Mouse (Mus musculus): ENCODE data around the gene Lyg1. TPM values are rescaled to one million over a fixed set of nuclear protein-coding genes. Genes with fewer than 3 reads are reported as not detected.

The Lyg1 gene
- polyA plus RNA-seq, 1 experiment: not detected

- peak overlapping the region; percentile 90 for H3K9ac ChIP-seq (ENCODE audit: low read depth, poor library complexity, severe bottlenecking)
- H3K4me3 ChIP-seq (ENCODE audit: low read depth, low read length): peak overlapping the region; percentile 63
- H3K27me3 ChIP-seq (ENCODE audit: control insufficient read depth, insufficient read depth, low read length, poor library complexity, severe bottlenecking): no peaks in the 10 kb centered on the region
- H3K4me1 ChIP-seq (ENCODE audit: control insufficient read depth, insufficient read depth, low read length): peaks cover 2% of the 10 kb centered on the region
- H3K36me3 ChIP-seq (ENCODE audit: control insufficient read depth, insufficient read depth, low read length, poor library complexity, severe bottlenecking): peaks cover 19% of the 10 kb centered on the region
- H3K27ac ChIP-seq (ENCODE audit: insufficient read depth, low read length): no peak overlapping the region
- no peaks in the 10 kb centered on the region for H3K9me3 ChIP-seq (replicated peaks; ENCODE audit: control insufficient read depth, insufficient read depth, low read length, poor library complexity, severe bottlenecking)
- TF ChIP-seq POLR2A (IDR thresholded peaks at IDR 0.05; ENCODE audit: insufficient read depth, low read length) (no peak), EP300 (IDR thresholded peaks at IDR 0.05; ENCODE audit: insufficient read depth, low read depth, low read length) (no peak), CTCF (IDR thresholded peaks at IDR 0.05; ENCODE audit: low read depth, low read length) (no peak)
Observed at GRCm38 (mm10) chr1:37998371-37999199, 41.0 kb upstream of the Lyg1 start.

DNA sequence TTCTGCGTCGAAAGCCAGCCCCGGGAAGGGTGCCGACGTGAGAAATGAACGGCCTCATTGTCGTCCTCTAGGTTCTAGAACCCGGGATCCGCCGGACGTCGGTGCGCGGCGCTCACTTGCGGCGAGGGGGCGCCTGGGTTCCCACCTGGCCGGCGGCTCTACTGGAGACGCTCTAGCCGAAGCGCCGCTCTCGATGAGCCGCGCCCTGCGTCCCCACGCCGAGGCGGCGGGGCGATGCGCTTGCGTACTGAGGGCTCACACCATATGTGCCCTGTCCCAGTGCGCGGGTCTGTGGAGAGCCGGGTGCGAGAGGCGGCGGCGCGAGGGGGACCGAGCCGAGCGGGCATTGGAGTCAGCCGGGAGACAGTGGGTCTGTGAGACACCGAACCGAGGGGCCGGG, 40.3 kb upstream of the Lyg1 start, which contains the start of the genes Txndc9 and Eif5b:
Gene Txndc9 (minus strand): TSS at position 27 of the 400 bp plus-strand sequence.
Gene Eif5b (plus strand): TSS at position 144 of the 400 bp plus-strand sequence.
- Histone ChIP-seq H3K27ac (ENCODE audit: insufficient read depth, low read length) (peak within 1 kb of the TSS; percentile 60), H3K9ac (ENCODE audit: low read depth, poor library complexity, severe bottlenecking) (peak within 1 kb of the TSS; percentile 90)
- TF ChIP-seq EP300 (IDR thresholded peaks at IDR 0.05; ENCODE audit: insufficient read depth, low read depth, low read length): no peak; the same call in 1 of the 2 replicates
- TF ChIP-seq CTCF (IDR thresholded peaks at IDR 0.05; ENCODE audit: low read depth, low read length): peak; percentile 27
- peak; percentile 21 for TF ChIP-seq POLR2A (IDR thresholded peaks at IDR 0.05; ENCODE audit: insufficient read depth, low read length)

DNA sequence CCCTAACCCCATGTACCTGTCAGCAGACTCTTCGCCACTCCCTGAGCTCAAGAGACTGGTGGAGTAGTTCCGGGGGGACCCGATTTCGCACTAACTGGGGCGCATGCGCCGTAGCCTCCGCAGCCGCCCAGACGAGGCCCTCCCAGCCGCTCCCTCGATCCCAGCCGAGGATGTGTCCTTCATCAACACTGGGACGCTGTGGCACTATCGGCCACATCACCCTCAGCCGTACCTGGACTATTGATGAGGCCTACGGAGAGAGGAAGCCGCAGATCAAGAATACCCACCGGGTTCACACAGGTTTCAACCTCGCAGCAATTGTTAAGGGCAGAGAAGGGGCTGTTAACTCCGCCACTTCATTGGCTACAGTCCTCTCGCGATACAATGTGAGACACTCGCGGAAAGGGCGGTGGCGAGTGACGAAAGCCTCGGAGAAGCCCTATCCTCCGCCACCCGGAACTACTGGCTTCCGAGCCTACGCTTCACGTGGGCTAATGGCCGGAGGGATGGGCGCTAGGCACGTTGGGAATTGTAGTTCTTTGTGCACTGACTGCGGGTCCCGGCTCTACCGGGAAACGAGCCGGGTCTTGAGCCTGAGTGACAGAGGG, 39.4 kb upstream of the Lyg1 start:
- Histone ChIP-seq H3K9me3 (replicated peaks; ENCODE audit: control insufficient read depth, insufficient read depth, low read length, poor library complexity, severe bottlenecking) (no peaks in the 10 kb centered on the region), H3K27ac (ENCODE audit: insufficient read depth, low read length) (peak overlapping the region; percentile 60; the same call in 1 of the 2 replicates), H3K4me1 (ENCODE audit: control insufficient read depth, insufficient read depth, low read length) (peaks cover 2% of the 10 kb centered on the region), H3K27me3 (ENCODE audit: control insufficient read depth, insufficient read depth, low read length, poor library complexity, severe bottlenecking) (no peaks in the 10 kb centered on the region), H3K4me3 (ENCODE audit: low read depth, low read length) (peak overlapping the region; percentile 77), H3K36me3 (ENCODE audit: control insufficient read depth, insufficient read depth, low read length, poor library complexity, severe bottlenecking) (peaks cover 30% of the 10 kb centered on the region), H3K9ac (ENCODE audit: low read depth, poor library complexity, severe bottlenecking) (peak overlapping the region; percentile 90)
- TF ChIP-seq CTCF (IDR thresholded peaks at IDR 0.05; ENCODE audit: low read depth, low read length) (no peak), POLR2A (IDR thresholded peaks at IDR 0.05; ENCODE audit: insufficient read depth, low read length) (peak; percentile 34), EP300 (IDR thresholded peaks at IDR 0.05; ENCODE audit: insufficient read depth, low read depth, low read length) (0 out of 2 replicates have a peak, but pooled peaks have one; percentile 3)

More for the DNA sequence above, 40.3 kb upstream of the Lyg1 start, which contains the start of the genes Txndc9 and Eif5b:
- Histone ChIP-seq H3K27me3 (ENCODE audit: control insufficient read depth, insufficient read depth, low read length, poor library complexity, severe bottlenecking) (no peaks in the 10 kb centered on the region), H3K4me1 (ENCODE audit: control insufficient read depth, insufficient read depth, low read length) (peaks cover 2% of the 10 kb centered on the region), H3K4me3 (ENCODE audit: low read depth, low read length) (peak within 1 kb of the TSS; percentile 83), H3K36me3 (ENCODE audit: control insufficient read depth, insufficient read depth, low read length, poor library complexity, severe bottlenecking) (peaks cover 25% of the 10 kb centered on the region), H3K9me3 (replicated peaks; ENCODE audit: control insufficient read depth, insufficient read depth, low read length, poor library complexity, severe bottlenecking) (no peaks in the 10 kb centered on the region)

DNA sequence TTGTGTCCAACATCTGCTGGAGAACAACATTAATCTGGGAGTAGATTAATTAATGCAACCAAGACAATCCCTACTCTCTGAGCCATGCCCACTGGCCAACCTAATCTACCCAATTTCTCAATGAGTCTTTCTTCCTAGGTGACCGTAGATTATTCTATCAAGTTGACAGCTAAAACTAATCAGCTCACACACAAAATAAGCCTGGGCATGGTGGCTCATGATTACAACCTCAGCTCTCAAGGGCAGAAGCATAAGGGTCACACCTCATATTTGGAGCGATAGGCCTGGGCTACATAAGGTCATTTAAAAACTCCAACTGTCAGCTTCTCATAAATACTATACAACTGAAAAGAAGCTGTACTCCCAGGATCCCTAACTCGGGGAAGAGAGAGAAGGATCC, 38.7 kb upstream of the Lyg1 start:
- Histone ChIP-seq H3K9ac (ENCODE audit: low read depth, poor library complexity, severe bottlenecking) (peak overlapping the region; percentile 57), H3K4me1 (ENCODE audit: control insufficient read depth, insufficient read depth, low read length) (peaks cover 2% of the 10 kb centered on the region), H3K27ac (ENCODE audit: insufficient read depth, low read length) (no peak overlapping the region), H3K4me3 (ENCODE audit: low read depth, low read length) (peak overlapping the region; percentile 77), H3K36me3 (ENCODE audit: control insufficient read depth, insufficient read depth, low read length, poor library complexity, severe bottlenecking) (peaks cover 35% of the 10 kb centered on the region), H3K9me3 (replicated peaks; ENCODE audit: control insufficient read depth, insufficient read depth, low read length, poor library complexity, severe bottlenecking) (no peaks in the 10 kb centered on the region), H3K27me3 (ENCODE audit: control insufficient read depth, insufficient read depth, low read length, poor library complexity, severe bottlenecking) (no peaks in the 10 kb centered on the region)
- TF ChIP-seq CTCF (IDR thresholded peaks at IDR 0.05; ENCODE audit: low read depth, low read length) (no peak), POLR2A (IDR thresholded peaks at IDR 0.05; ENCODE audit: insufficient read depth, low read length) (no peak), EP300 (IDR thresholded peaks at IDR 0.05; ENCODE audit: insufficient read depth, low read depth, low read length) (no peak)

DNA sequence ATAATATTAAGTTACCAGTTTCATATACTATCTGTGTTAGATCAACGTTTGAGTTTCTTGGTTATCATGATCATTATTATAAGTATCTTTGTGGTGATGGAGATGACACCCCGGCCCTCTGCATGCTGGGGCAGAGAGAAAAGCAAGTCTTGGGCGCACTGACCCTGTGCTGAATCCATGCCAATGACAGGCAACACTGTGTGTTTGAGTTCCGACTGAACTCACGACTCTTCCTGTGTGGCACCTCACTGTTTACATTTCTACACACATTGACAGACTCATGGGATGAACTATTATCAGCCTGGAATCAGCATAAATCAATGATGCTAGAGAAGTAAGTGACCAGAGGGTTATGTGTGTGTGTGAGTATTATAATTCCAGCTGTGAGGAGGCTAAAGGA, 30.3 kb upstream of the Lyg1 start:
- H3K4me1 ChIP-seq (ENCODE audit: control insufficient read depth, insufficient read depth, low read length): no peaks in the 10 kb centered on the region
- H3K27ac ChIP-seq (ENCODE audit: insufficient read depth, low read length): no peak overlapping the region
- no peaks in the 10 kb centered on the region for H3K27me3 ChIP-seq (ENCODE audit: control insufficient read depth, insufficient read depth, low read length, poor library complexity, severe bottlenecking)
- H3K9me3 ChIP-seq (replicated peaks; ENCODE audit: control insufficient read depth, insufficient read depth, low read length, poor library complexity, severe bottlenecking): no peaks in the 10 kb centered on the region
- no peak overlapping the region for H3K4me3 ChIP-seq (ENCODE audit: low read depth, low read length)
- no peak for TF ChIP-seq CTCF (IDR thresholded peaks at IDR 0.05; ENCODE audit: low read depth, low read length)
- no peak for TF ChIP-seq EP300 (IDR thresholded peaks at IDR 0.05; ENCODE audit: insufficient read depth, low read depth, low read length)
- no peak for TF ChIP-seq POLR2A (IDR thresholded peaks at IDR 0.05; ENCODE audit: insufficient read depth, low read length)
- H3K9ac ChIP-seq (ENCODE audit: low read depth, poor library complexity, severe bottlenecking): no peak overlapping the region
- peaks cover 40% of the 10 kb centered on the region for H3K36me3 ChIP-seq (ENCODE audit: control insufficient read depth, insufficient read depth, low read length, poor library complexity, severe bottlenecking)

All from ES-Bruce4 (cell line).